Mouse (Mus musculus) layer of hippocampus, postnatal 25 days (tissue): ENCODE data around the gene Rwdd4a. TPM values are rescaled to one million over a fixed set of nuclear protein-coding genes. Genes with fewer than 3 reads are reported as not detected.

Source experiments
- DNase-seq, 2 experiments: peaks; one replicate each; pipeline ENCODE4 v3.0.0; 2022; ENCODE audit warnings: mixed read lengths in 2 of 2, low spot score in 1 of 2; ENCODE audit errors: extremely low spot score in 1 of 2
- total RNA-seq, 2 experiments: library from RNA; stranded (reverse); gene quantifications; 2 replicates each; pipeline ENCODE4 v1.2.3; 2021

The Rwdd4a gene
- 10 to 100 TPM; 31.4 to 33.8 TPM for total RNA-seq

GRCm38 (mm10) chr8:47533344-47534125, at the start of gene Rwdd4a, which contains the start of gene Trappc11:
Rwdd4a (plus strand) TSS chr8:47533664.
Trappc11 (minus strand) TSS chr8:47533470.
- DNase-seq: peak; percentile 81 to 86

- no peak for DNase-seq
These were observed 46.2 kb upstream of the Rwdd4a start for GRCm38 (mm10) chr8:47487231-47487630.

GRCm38 (mm10) chr8:47493106-47493505, 40.4 kb upstream of the Rwdd4a start:
- no peak for DNase-seq

GRCm38 (mm10) chr8:47494602-47495153, 38.8 kb upstream of the Rwdd4a start:
- no peak for DNase-seq

GRCm38 (mm10) chr8:47495428-47495827, 38.0 kb upstream of the Rwdd4a start:
- DNase-seq: no peak

- no peak for DNase-seq
These were observed 31.5 kb upstream of the Rwdd4a start for GRCm38 (mm10) chr8:47501994-47502393.

- no peak for DNase-seq
These were observed 30.9 kb upstream of the Rwdd4a start for GRCm38 (mm10) chr8:47502546-47502945.

- no peak for DNase-seq
These were observed 28.0 kb upstream of the Rwdd4a start for GRCm38 (mm10) chr8:47505431-47505830.

GRCm38 (mm10) chr8:47510930-47511329, 22.5 kb upstream of the Rwdd4a start:
- no peak for DNase-seq

- DNase-seq: no peak
These were observed 19.9 kb upstream of the Rwdd4a start for GRCm38 (mm10) chr8:47513601-47514000.

GRCm38 (mm10) chr8:47528094-47528493, 5.4 kb upstream of the Rwdd4a start:
- no peak for DNase-seq

- no peak for DNase-seq
These were observed 4.9 kb downstream of the Rwdd4a start for GRCm38 (mm10) chr8:47538323-47538722.

GRCm38 (mm10) chr8:47542746-47543145, 9.3 kb downstream of the Rwdd4a start:
- DNase-seq: no peak

- no peak for DNase-seq
These were observed 10.6 kb downstream of the Rwdd4a start for GRCm38 (mm10) chr8:47544094-47544493.

- no peak for DNase-seq
These were observed 13.6 kb downstream of the Rwdd4a start for GRCm38 (mm10) chr8:47547102-47547501.

- no peak for DNase-seq
These were observed 20.1 kb downstream of the Rwdd4a start for GRCm38 (mm10) chr8:47553613-47554012.

GRCm38 (mm10) chr8:47556446-47556845, 23.0 kb downstream of the Rwdd4a start:
- DNase-seq: no peak

- no peak for DNase-seq
These were observed 24.8 kb downstream of the Rwdd4a start for GRCm38 (mm10) chr8:47558274-47558673.

- no peak for DNase-seq
These were observed 27.3 kb downstream of the Rwdd4a start for GRCm38 (mm10) chr8:47560801-47561200.

GRCm38 (mm10) chr8:47566551-47566950, 33.1 kb downstream of the Rwdd4a start:
- DNase-seq: no peak

- DNase-seq: no peak
These were observed 34.6 kb downstream of the Rwdd4a start for GRCm38 (mm10) chr8:47568098-47568497.

GRCm38 (mm10) chr8:47570161-47570560, 36.7 kb downstream of the Rwdd4a start:
- no peak for DNase-seq
